Mouse (Mus musculus) megakaryocyte, adult 5-6 weeks (primary cell): ENCODE results near the gene Mfsd2b. TPM values are rescaled to one million over a fixed set of nuclear protein-coding genes. Genes with fewer than 3 reads are reported as not detected.

Source experiments
- ATAC-seq: 2 replicates; pipeline ENCODE4 v1.8.0; 2016; ENCODE audit warnings: mild to moderate bottlenecking, inconsistent platforms; ENCODE audit not compliant: poor library complexity, severe bottlenecking
- total RNA-seq, 2 experiments: library from RNA; stranded (forward) in 1 of 2; stranded (reverse) in 1 of 2; fragments of 153-499, 151-499 nt in 1 of 2; fragments of 221-1000, 200-1000 nt in 1 of 2; gene quantifications; 2 replicates each; pipeline versions ENCODE4 v1.2.3 to v1.2.4; 2015 to 2017

Mfsd2b gene
- total RNA-seq, 2 experiments from 2014 or later = 0.40 to 0.81 TPM

GRCm38 (mm10) chr12:4816680-4817360, 57.3 kb downstream of the Mfsd2b start:
- no peak; the same call in 1 of the 2 replicates for ATAC-seq

GRCm38 (mm10) chr12:4813636-4814035, 60.5 kb downstream of the Mfsd2b start:
- ATAC-seq = no peak

Other genes with a start within 250 kb of the Mfsd2b start
- not detected in 2 replicates for gene Fam228a, start 135.9 kb downstream of the Mfsd2b start, total RNA-seq (2015)
- gene Fam228a, start 135.9 kb downstream of the Mfsd2b start, total RNA-seq (2017) = not detected in 2 replicates
- gene Pfn4, start 105.3 kb downstream of the Mfsd2b start, total RNA-seq (2015) = 0.11 TPM in 1 of 2 replicates, not detected in the other
- not detected in 2 replicates for gene Pfn4, start 105.3 kb downstream of the Mfsd2b start, total RNA-seq (2017)
- gene Fam228b, start 105.1 kb downstream of the Mfsd2b start, total RNA-seq (2015) = 1.1 TPM in 1 of 2 replicates, not detected in the other
- not detected in 2 replicates for gene Fam228b, start 105.1 kb downstream of the Mfsd2b start, total RNA-seq (2017)
- 220 and 242 TPM in 2 replicates for gene Sf3b6, start 56.8 kb downstream of the Mfsd2b start, total RNA-seq (2015)
- gene Sf3b6, start 56.8 kb downstream of the Mfsd2b start, total RNA-seq (2017) = 122 and 137 TPM in 2 replicates
- gene Fkbp1b, start 32.8 kb downstream of the Mfsd2b start, total RNA-seq (2015) = 58.3 and 64.7 TPM in 2 replicates
- 40.8 and 49.7 TPM in 2 replicates for gene Fkbp1b, start 32.8 kb downstream of the Mfsd2b start, total RNA-seq (2017)
- gene Wdcp, start 31.1 kb downstream of the Mfsd2b start, total RNA-seq (2015) = 17.6 and 24.2 TPM in 2 replicates
- 4.3 and 12.0 TPM in 2 replicates for gene Wdcp, start 31.1 kb downstream of the Mfsd2b start, total RNA-seq (2017)
- gene Ubxn2a, start 33.3 kb upstream of the Mfsd2b start, total RNA-seq (2015) = 9.1 and 10.9 TPM in 2 replicates
- 18.6 and 22.8 TPM in 2 replicates for gene Ubxn2a, start 33.3 kb upstream of the Mfsd2b start, total RNA-seq (2017)
- gene Atad2b, start 43.0 kb upstream of the Mfsd2b start, total RNA-seq (2015) = 79.0 and 90.2 TPM in 2 replicates
- gene Atad2b, start 43.0 kb upstream of the Mfsd2b start, total RNA-seq (2017) = 56.8 and 63.5 TPM in 2 replicates